Mouse (Mus musculus) kidney, postnatal 10 days (tissue): ENCODE measurements around the gene Vmp1.

Source experiments
- DNase-seq: peaks from one replicate; pipeline ENCODE4 v3.0.0; 2021; ENCODE audit warnings: mixed read lengths

Gene Vmp1

GRCm38 (mm10) chr11:86683395-86684125 is at the start of gene Vmp1, which contains the start of gene Ptrh2:
Gene Vmp1, minus strand, starts transcription at chr11:86683836.
Gene Ptrh2, plus strand, starts transcription at chr11:86683985.
- peak; percentile 97 for DNase-seq

- no peak for DNase-seq
Observed at GRCm38 (mm10) chr11:86731443-86731842, 47.8 kb upstream of the Vmp1 start.

- DNase-seq = no peak
Observed at GRCm38 (mm10) chr11:86725607-86726006, 42.0 kb upstream of the Vmp1 start.

GRCm38 (mm10) chr11:86724982-86725381 is 41.3 kb upstream of the Vmp1 start:
- no peak for DNase-seq

- DNase-seq = no peak
Observed at GRCm38 (mm10) chr11:86724004-86724403, 40.4 kb upstream of the Vmp1 start.

GRCm38 (mm10) chr11:86719390-86719789 is 35.8 kb upstream of the Vmp1 start:
- no peak for DNase-seq

- no peak for DNase-seq
Observed at GRCm38 (mm10) chr11:86718369-86718768, 34.7 kb upstream of the Vmp1 start.

GRCm38 (mm10) chr11:86717306-86718065 is 33.9 kb upstream of the Vmp1 start:
- DNase-seq = no peak

GRCm38 (mm10) chr11:86714606-86715005 is 31.0 kb upstream of the Vmp1 start:
- DNase-seq = no peak

GRCm38 (mm10) chr11:86701151-86701550 is 17.5 kb upstream of the Vmp1 start:
- DNase-seq = no peak

- DNase-seq = no peak
Observed at GRCm38 (mm10) chr11:86695461-86695860, 11.8 kb upstream of the Vmp1 start.

- no peak for DNase-seq
Observed at GRCm38 (mm10) chr11:86692546-86692945, 8.9 kb upstream of the Vmp1 start.

GRCm38 (mm10) chr11:86691956-86692355 is 8.3 kb upstream of the Vmp1 start:
- DNase-seq = no peak

GRCm38 (mm10) chr11:86691482-86691881 is 7.8 kb upstream of the Vmp1 start:
- DNase-seq = no peak

- DNase-seq = no peak
Observed at GRCm38 (mm10) chr11:86690383-86690782, 6.7 kb upstream of the Vmp1 start.

GRCm38 (mm10) chr11:86685366-86685765 is 1.7 kb upstream of the Vmp1 start:
- DNase-seq = no peak

- no peak for DNase-seq
Observed at GRCm38 (mm10) chr11:86684126-86685012, 733 bp upstream of the Vmp1 start.

GRCm38 (mm10) chr11:86682861-86683260 is 775 bp downstream of the Vmp1 start:
- no peak for DNase-seq

- no peak for DNase-seq
Observed at GRCm38 (mm10) chr11:86681423-86681822, 2.2 kb downstream of the Vmp1 start.

GRCm38 (mm10) chr11:86680729-86681128 is 2.9 kb downstream of the Vmp1 start:
- DNase-seq = no peak

- peak; percentile 56 for DNase-seq
Observed at GRCm38 (mm10) chr11:86678957-86679356, 4.7 kb downstream of the Vmp1 start.

GRCm38 (mm10) chr11:86675520-86675919 is 8.1 kb downstream of the Vmp1 start:
- DNase-seq = no peak

- DNase-seq = no peak
Observed at GRCm38 (mm10) chr11:86672772-86673171, 10.9 kb downstream of the Vmp1 start.
